Mouse (Mus musculus): ENCODE measurements around the gene Il17rb.

The Il17rb gene

DNA sequence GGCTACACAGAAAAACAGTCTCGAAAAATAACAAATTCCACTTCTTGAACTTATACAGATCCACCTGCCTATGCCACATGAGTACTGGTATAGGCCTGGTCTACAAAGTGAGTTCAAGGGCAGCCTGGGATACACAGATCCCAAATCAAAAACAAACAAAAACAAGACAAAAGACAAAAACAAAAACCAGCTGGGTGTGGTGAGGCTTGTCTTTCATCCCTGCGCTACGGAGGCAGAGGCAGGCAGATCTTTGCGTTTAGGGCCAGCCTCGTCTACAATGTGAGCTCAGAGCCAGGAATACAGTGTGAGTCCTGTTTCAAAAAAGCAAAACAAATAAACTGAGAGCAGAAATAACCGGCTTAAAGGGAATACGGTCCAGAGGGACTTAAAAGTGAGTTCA is 41.1 kb downstream of the Il17rb start:
- no peak for DNase-seq (ENCODE audit: low spot score in 2 of 2)

DNA sequence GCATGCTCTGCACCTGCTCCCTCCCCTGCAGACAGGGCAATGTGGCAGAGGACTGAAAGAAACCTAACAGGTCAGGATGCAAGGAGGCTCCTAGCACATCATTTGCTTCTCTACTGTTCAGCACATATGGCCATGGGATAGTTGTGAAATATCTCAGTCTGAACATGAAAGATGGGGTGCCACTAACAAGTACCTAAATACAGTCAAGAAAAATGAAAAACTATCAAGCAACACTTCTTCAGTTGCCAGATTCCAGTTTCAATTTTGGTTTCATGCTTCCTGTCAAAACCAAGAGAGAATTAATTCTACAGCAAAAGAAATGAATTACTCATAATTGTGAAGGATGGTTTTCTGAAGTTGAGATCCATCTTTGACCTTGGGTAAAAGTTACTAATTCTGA is 51.3 kb downstream of the Il17rb start:
- DNase-seq (ENCODE audit: low spot score in 2 of 2) = no peak

DNA sequence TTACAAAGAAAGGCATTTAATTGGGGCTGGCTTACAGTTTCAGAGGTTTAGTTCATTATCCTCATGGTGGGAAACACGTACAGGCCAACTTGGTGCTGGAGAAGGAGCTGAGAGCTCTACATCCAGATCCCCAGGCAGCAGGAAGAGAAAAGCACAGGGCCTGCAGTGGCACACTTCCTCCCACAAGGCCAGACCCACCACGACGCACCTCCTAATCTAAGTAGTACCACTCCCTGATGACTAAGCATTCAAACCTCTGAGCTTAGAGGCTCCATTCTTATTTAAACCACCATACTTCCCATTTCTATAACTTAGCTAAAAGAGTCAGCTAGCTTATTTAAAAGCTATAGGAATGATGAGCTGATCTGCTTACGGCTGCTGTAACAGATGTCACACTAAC is 57.9 kb downstream of the Il17rb start:
- DNase-seq (ENCODE audit: low spot score in 2 of 2) = no peak

DNA sequence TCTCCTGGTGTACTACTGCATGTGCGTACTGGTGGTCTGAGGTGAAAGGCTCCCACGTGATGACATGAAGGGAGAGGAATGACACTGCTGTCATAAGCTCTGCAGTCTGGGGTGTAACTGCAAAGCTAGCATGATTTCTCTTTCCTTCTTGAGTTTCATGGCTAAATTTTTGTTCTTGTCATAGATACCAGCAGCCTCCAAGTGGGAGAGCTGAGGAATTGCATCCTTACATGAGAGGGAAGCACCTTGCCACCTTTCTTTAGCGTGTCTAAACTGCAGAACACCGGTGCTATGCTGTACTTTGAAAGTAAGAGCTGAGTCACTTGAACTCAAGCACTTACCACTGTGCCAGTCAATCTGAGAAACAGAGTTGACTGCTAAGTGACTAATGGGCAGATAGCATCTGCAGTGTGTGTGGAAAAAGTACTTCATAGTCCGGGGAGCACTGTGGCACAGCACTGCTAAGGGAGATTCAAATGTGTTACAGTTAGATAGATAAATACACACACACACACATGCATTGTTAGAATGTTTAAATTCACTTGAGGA is 61.9 kb downstream of the Il17rb start:
- DNase-seq (ENCODE audit: low spot score in 2 of 2) = no peak
